19 mouse cellular contexts compared by ENCODE assay signal in the genomic region with DNA sequence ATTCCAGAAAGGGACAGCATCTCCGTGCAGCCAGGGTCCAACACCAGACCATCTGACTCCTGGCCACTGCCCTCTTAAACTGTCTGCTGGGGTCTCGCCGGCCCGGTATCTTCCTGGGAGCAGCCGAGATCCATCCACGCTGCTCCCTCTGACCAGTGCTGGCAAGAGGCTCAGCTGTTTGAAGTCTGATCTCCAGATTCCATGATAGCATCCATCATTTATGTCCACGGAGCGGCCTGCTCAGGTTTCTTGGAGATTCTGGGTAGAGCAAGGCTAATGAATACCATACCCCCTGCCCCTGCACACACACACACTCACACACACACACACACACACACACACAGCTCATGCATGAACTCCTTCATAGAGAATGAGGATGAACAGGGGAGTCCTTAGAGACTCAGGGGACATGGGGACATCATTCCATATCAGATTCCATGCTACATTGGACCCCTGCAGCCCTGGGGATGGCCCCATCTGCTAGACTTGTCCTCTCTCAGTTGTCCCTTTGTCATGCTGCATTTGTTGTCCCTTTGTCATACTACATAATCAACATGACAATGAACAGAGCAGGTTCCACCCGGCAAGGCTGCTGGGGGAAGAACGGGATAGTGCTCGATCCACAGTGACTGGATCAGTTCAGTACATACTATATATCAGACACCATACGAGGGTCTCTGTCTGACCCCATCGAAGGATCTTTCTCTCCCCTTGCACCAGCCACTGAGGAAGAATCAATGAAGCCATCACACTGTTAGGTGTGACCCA. TPM values are rescaled to one million over a fixed set of nuclear protein-coding genes. Genes with fewer than 3 reads are reported as not detected.
DNase-seq lines count a peak whose midpoint lies in the region; ATAC-seq lines count a peak whose summit lies in the region.
"Had no signal": no experiment of that assay in that cellular context is flagged by ENCODE, and none has a peak within 500 bp of the region (broad histone marks: within the 10 kb centered on the region; RNA-seq: fewer than 3 reads in every experiment).

No protein-coding gene starts in this region.

- no peak overlapping the region for H3K4me3 ChIP-seq in kidney, embryonic 16.5 days (ENCODE audit: low read length)
- H3K4me3 ChIP-seq in limb, embryonic 10.5 days, result no peak overlapping the region
- H3K4me3 ChIP-seq in forebrain, embryonic 14.5 days (ENCODE audit: low read depth, low read length), result no peak overlapping the region
- H3K4me3 ChIP-seq: forebrain, embryonic 13.5 days; midbrain, embryonic 13.5 days had no signal

- no peaks in the 10 kb centered on the region for H3K9me3 ChIP-seq in kidney, embryonic 16.5 days (ENCODE audit: low read length)
- H3K9me3 ChIP-seq in limb, embryonic 10.5 days (replicated peaks), result no peaks in the 10 kb centered on the region
- H3K9me3 ChIP-seq in forebrain, embryonic 14.5 days (replicated peaks; ENCODE audit: control insufficient read depth, low read length), result no peaks in the 10 kb centered on the region
- H3K9me3 ChIP-seq: forebrain, embryonic 13.5 days; midbrain, embryonic 13.5 days had no signal

- WGBS in kidney, embryonic 16.5 days, result 42% methylated on average over 13 of the region's 13 CpGs
- 53% methylated on average over 13 of the region's 13 CpGs for WGBS in limb, embryonic 10.5 days
- 75% methylated on average over 13 of the region's 13 CpGs for WGBS in forebrain, embryonic 14.5 days

- no peak overlapping the region for H3K4me2 ChIP-seq in kidney, embryonic 16.5 days (replicated peaks; ENCODE audit: low read depth, low read length)
- H3K4me2 ChIP-seq in forebrain, embryonic 14.5 days (ENCODE audit: low read length), result no peak overlapping the region
- H3K4me2 ChIP-seq: forebrain, embryonic 13.5 days; midbrain, embryonic 13.5 days had no signal

- no peaks in the 10 kb centered on the region for H3K27me3 ChIP-seq in kidney, embryonic 16.5 days (ENCODE audit: insufficient read depth, low read length)
- H3K27me3 ChIP-seq in limb, embryonic 10.5 days (ENCODE audit: low read depth, poor library complexity, severe bottlenecking), result no peaks in the 10 kb centered on the region
- H3K27me3 ChIP-seq in forebrain, embryonic 14.5 days (replicated peaks; ENCODE audit: control insufficient read depth, insufficient read depth, low read length), result no peaks in the 10 kb centered on the region
- H3K27me3 ChIP-seq: forebrain, embryonic 13.5 days; midbrain, embryonic 13.5 days had no signal

- H3K4me1 ChIP-seq in kidney, embryonic 16.5 days (ENCODE audit: insufficient read depth, low read length), result peaks cover 15% of the 10 kb centered on the region; the same call in 1 of the 2 replicates
- H3K4me1 ChIP-seq in limb, embryonic 10.5 days, result peaks cover 15% of the 10 kb centered on the region
- peaks cover 10% of the 10 kb centered on the region; the same call in 1 of the 2 replicates for H3K4me1 ChIP-seq in forebrain, embryonic 14.5 days (ENCODE audit: control insufficient read depth, insufficient read depth, low read length)

- no peak overlapping the region for H3K27ac ChIP-seq in kidney, embryonic 16.5 days (ENCODE audit: low read length)
- H3K27ac ChIP-seq in limb, embryonic 10.5 days, result no peak overlapping the region
- no peak overlapping the region for H3K27ac ChIP-seq in forebrain, embryonic 14.5 days (ENCODE audit: low read depth, low read length)
- H3K27ac ChIP-seq: forebrain, embryonic 13.5 days; midbrain, embryonic 13.5 days had no signal

- no peaks in the 10 kb centered on the region for H3K36me3 ChIP-seq in kidney, embryonic 16.5 days (ENCODE audit: insufficient read depth, low read length)
- H3K36me3 ChIP-seq in limb, embryonic 10.5 days, result peaks cover 3% of the 10 kb centered on the region; the same call in 1 of the 2 replicates
- H3K36me3 ChIP-seq in forebrain, embryonic 14.5 days (ENCODE audit: control insufficient read depth, insufficient read depth, low read length), result no peaks in the 10 kb centered on the region
- H3K36me3 ChIP-seq: midbrain, embryonic 13.5 days had no signal

- no peak for DNase-seq in kidney, postnatal 14 days
- DNase-seq in R1 (ENCODE audit: low read depth, low spot score), result peak; percentile 56
- peak; percentile 20 for DNase-seq in embryo, embryonic 9.5 days (ENCODE audit: extremely low spot score)
- peak; percentile 42 for DNase-seq in limb, embryonic 10.5 days (ENCODE audit: low spot score)
- DNase-seq in heart, adult 18-20 months, result no peak
- DNase-seq in forebrain, embryonic 14.5 days (ENCODE audit: low spot score), result no peak
- DNase-seq: cerebellum, postnatal 10 days; kidney, postnatal 4 days; liver; lung, adult 18-20 months; lung, postnatal 4 days; right cerebral cortex, postnatal 25 days had no signal

- 0 out of 2 replicates have a peak, but pooled peaks have one; percentile 36 for ATAC-seq in kidney, embryonic 16.5 days (ENCODE audit: low FRiP score, low TSS enrichment)
- no peak for ATAC-seq in erythroid progenitor cell, adult 5-6 weeks (replicated peaks; ENCODE audit: low FRiP score, poor library complexity, severe bottlenecking)
- no peak for ATAC-seq in forebrain, embryonic 14.5 days
- ATAC-seq: forebrain, embryonic 13.5 days; intestine, postnatal 0 days; midbrain, embryonic 13.5 days had no signal

- H3K9ac ChIP-seq in kidney, embryonic 16.5 days (replicated peaks; ENCODE audit: low read length), result no peak overlapping the region
- no peak overlapping the region for H3K9ac ChIP-seq in forebrain, embryonic 14.5 days (ENCODE audit: low read length)
- H3K9ac ChIP-seq: forebrain, embryonic 13.5 days; midbrain, embryonic 13.5 days had no signal

RNA-seq across cellular contexts. Expression of gene Kcnb1, which starts 8.9 kb away (rescaled TPM):
- 1.1 and 1.2 TPM in 2 replicates for polyA plus RNA-seq in kidney, embryonic 16.5 days (2015; fragmentation: Nextera tagmentation; extraction: Ambion mirVana)
- polyA plus RNA-seq in limb, embryonic 10.5 days (2016; fragmentation: Nextera tagmentation; extraction: Ambion mirVana), result 0.10 and 0.14 TPM in 2 replicates
- total RNA-seq in heart, adult 18-20 months (2021), result 10 to 100 TPM; 32.8 to 36.1 TPM
- total RNA-seq in erythroid progenitor cell, adult 5-6 weeks (2015; ENCODE audit: low replicate concordance), result not detected in 2 replicates
- not detected in 2 replicates for total RNA-seq in erythroid progenitor cell, adult 5-6 weeks (2017; ENCODE audit: low replicate concordance)
- 1.6 and 2.1 TPM in 2 replicates for polyA plus RNA-seq in forebrain, embryonic 14.5 days (2014; fragmentation: Nextera tagmentation; extraction: Ambion mirVana)
- polyA plus RNA-seq: C2C12 had no signal

RNA-seq across cellular contexts. Expression of gene Ptgis, which starts 41.6 kb away (rescaled TPM):
- 18.4 and 20.6 TPM in 2 replicates for polyA plus RNA-seq in kidney, embryonic 16.5 days (2015; fragmentation: Nextera tagmentation; extraction: Ambion mirVana)
- 15.6 and 17.6 TPM in 2 replicates for polyA plus RNA-seq in limb, embryonic 10.5 days (2016; fragmentation: Nextera tagmentation; extraction: Ambion mirVana)
- total RNA-seq in heart, adult 18-20 months (2021), result 10 to 100 TPM; 11.2 to 13.0 TPM
- total RNA-seq in erythroid progenitor cell, adult 5-6 weeks (2015; ENCODE audit: low replicate concordance), result not detected in 2 replicates
- total RNA-seq in erythroid progenitor cell, adult 5-6 weeks (2017; ENCODE audit: low replicate concordance), result not detected in 2 replicates
- 3.7 and 3.9 TPM in 2 replicates for polyA plus RNA-seq in forebrain, embryonic 14.5 days (2014; fragmentation: Nextera tagmentation; extraction: Ambion mirVana)
- total RNA-seq: hematopoietic stem cell, adult 5-6 weeks had no signal

Comparison
In these comparisons a context has a peak if more than half of its experiments do, and no peak if none do; other contexts are left out.
1. DNase-seq: peak in R1 (single experiment), embryo, embryonic 9.5 days (single experiment) and limb, embryonic 10.5 days (single experiment); none in kidney, postnatal 14 days (single experiment), heart, adult 18-20 months (0 of 2) and forebrain, embryonic 14.5 days (single experiment).